Mouse (Mus musculus) lung, postnatal 0 days (tissue): Measurements from ENCODE around the gene Bok.

Experiments used
- CTCF ChIP-seq: IDR thresholded peaks from 2 replicates; pipeline ENCODE4 v1.5.1; 2016; ENCODE audit warnings: antibody characterized with exemption, mild to moderate bottlenecking
- EP300 ChIP-seq: IDR thresholded peaks from 2 replicates; pipeline ENCODE4 v1.6.1; 2016; ENCODE audit warnings: antibody characterized with exemption, mild to moderate bottlenecking, control low read depth

DNA sequence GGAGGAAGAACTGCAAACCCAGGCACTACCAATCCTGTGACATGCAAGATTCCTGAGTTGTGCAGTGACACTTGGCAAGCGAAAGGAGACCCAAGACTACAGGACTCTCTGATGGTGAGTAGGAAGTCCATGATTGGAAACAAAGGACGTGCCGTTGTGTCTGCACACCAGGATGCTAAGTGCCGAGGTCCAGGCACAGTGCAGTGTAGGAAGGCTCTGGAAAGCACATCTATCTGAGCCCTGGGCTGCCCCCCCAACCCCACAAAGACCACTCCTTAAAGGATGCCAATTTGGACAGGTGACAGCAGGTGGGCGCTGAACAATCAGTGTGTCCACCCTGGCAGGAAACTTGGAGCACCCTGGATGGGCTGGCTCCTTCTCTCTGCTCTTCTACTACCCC lies 45.6 kb downstream of the Bok start:
- TF ChIP-seq CTCF, result no peak
- TF ChIP-seq EP300, result no peak
